Mouse (Mus musculus): ENCODE measurements around the gene Actrt3. TPM values are rescaled to one million over a fixed set of nuclear protein-coding genes. Genes with fewer than 3 reads are reported as not detected.

Gene Actrt3
- polyA plus RNA-seq, 1 experiment from 2014 or later, result not detected

DNA sequence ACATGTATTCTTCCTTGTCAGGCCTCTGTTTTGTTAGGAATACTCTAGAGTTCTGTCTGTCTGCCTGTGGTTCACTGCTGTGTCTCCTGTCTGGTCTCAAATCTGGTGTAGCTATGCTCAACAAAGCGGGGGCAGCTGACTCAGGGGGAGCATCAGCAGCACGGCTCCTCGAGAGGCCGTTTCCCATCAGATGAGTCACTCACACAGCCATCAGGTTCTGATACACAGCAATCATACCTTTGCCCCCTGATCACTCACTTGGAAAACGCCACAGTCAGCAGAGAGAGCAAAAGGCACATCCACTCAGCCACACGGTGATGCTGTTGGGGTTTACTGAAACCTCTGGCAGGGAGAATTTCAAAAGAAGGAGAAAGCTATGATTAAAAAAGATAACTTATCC is 46.0 kb downstream of the Actrt3 start:
- Histone ChIP-seq H3K9me3 (no peaks in the 10 kb centered on the region), H3K36me3 (replicated peaks) (no peaks in the 10 kb centered on the region), H3K4me1 (no peaks in the 10 kb centered on the region), H3K4me3 (no peak overlapping the region), H3K27me3 (replicated peaks; ENCODE audit: low read depth, poor library complexity, severe bottlenecking) (no peaks in the 10 kb centered on the region), H3K27ac (replicated peaks) (no peak overlapping the region)
- DNase-seq (ENCODE audit: low spot score), result no peak
- WGBS, result 69% methylated on average over 6 of the region's 6 CpGs

DNA sequence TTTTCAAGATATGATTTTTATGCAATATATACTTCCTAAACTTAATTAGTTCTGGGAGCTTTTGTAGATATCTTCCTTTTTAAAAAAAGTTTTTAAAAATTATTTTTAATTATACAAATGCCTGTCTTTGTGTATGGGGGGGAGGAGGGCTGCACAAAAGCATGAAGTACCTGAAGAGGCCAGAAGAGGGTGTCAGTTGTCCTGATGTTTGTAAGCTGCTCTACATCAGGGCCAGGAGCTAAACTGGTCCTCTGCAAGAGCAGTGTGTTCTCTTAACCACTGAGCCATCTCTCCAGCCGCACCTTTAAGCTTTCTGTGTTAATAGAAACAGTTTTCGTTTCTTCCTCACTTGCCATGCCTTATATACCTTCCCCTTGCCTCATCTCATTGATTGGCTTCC is 49.5 kb downstream of the Actrt3 start:
- Histone ChIP-seq H3K36me3 (replicated peaks) (no peaks in the 10 kb centered on the region), H3K4me1 (0 out of 2 replicates have a peak, but pooled peaks cover 11% of the 10 kb centered on the region), H3K27me3 (replicated peaks; ENCODE audit: low read depth, poor library complexity, severe bottlenecking) (no peaks in the 10 kb centered on the region), H3K9me3 (no peaks in the 10 kb centered on the region), H3K4me3 (no peak overlapping the region), H3K27ac (replicated peaks) (no peak overlapping the region)
- 54% methylated on average over 2 of the region's 2 CpGs for WGBS
- no peak for DNase-seq (ENCODE audit: low spot score)

DNA sequence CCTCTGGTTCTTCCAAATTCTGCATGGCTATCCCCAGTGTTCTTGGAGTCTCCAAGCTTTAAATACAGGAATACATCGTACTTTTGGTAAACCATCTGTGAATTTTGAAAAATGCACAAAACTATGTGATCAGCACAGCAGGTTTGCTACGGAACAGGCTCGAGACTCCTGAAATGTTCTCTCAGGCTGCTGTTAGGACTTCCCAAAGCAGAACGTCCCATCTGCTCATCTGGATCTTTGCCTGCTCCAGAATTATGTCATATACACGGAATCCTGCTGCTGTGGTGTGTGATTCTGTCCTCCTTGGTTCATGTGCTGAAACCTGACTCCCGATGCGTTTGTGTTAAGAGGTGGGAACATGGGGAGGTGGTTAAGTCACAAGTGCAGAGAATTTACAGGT is 50.8 kb downstream of the Actrt3 start:
- no peak overlapping the region for H3K4me3 ChIP-seq
- H3K9me3 ChIP-seq, result no peaks in the 10 kb centered on the region
- H3K27me3 ChIP-seq (replicated peaks; ENCODE audit: low read depth, poor library complexity, severe bottlenecking), result no peaks in the 10 kb centered on the region
- H3K4me1 ChIP-seq, result 0 out of 2 replicates have a peak, but pooled peaks cover 11% of the 10 kb centered on the region
- 82% methylated on average over 7 of the region's 7 CpGs for WGBS
- DNase-seq (ENCODE audit: low spot score), result no peak
- no peak overlapping the region for H3K27ac ChIP-seq (replicated peaks)
- H3K36me3 ChIP-seq (replicated peaks), result no peaks in the 10 kb centered on the region

DNA sequence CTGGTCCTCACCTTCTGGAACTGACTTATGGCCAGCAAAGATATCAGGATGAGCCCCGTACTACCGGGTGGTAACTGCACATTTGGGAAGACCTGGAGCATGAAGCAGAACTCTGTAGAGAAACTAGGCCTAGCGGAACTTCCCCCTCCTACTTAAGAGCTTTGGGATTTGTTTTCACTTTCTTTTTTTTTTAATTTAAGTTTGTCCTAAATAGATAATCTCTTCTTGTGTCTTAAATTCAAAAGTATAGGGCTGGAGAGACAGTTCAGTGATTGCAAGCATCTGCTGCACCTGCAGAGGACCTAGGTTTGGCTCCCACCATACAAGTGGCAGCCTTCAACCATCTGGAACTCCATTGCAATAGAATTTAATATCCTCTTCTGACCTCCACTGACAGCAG is 51.8 kb downstream of the Actrt3 start, which contains the start of gene Mecom:
TSS of gene Mecom (minus strand) at position 101 of the 400 bp plus-strand sequence.
- WGBS, result 89% methylated on average over 3 of the region's 3 CpGs
- no peaks in the 10 kb centered on the region for H3K27me3 ChIP-seq (replicated peaks; ENCODE audit: low read depth, poor library complexity, severe bottlenecking)
- no peaks in the 10 kb centered on the region for H3K36me3 ChIP-seq (replicated peaks)
- DNase-seq (ENCODE audit: low spot score), result no peak
- H3K4me1 ChIP-seq, result 0 out of 2 replicates have a peak, but pooled peaks cover 11% of the 10 kb centered on the region
- H3K27ac ChIP-seq (replicated peaks), result no peak within 1 kb of the TSS
- H3K9me3 ChIP-seq, result no peaks in the 10 kb centered on the region
- H3K4me3 ChIP-seq, result no peak within 1 kb of the TSS

Other genes starting within 250 kb of the Actrt3 start
- 52.0 and 53.0 TPM in 2 replicates for gene Mecom, start 51.9 kb downstream of the Actrt3 start, polyA plus RNA-seq (2016; fragmentation: Nextera tagmentation; extraction: Ambion mirVana)
- 30.0 and 32.1 TPM in 2 replicates for gene Mynn, start 2.1 kb upstream of the Actrt3 start, polyA plus RNA-seq (2016; fragmentation: Nextera tagmentation; extraction: Ambion mirVana)
- not detected in 2 replicates for gene Lrriq4, start 44.6 kb upstream of the Actrt3 start, polyA plus RNA-seq (2016; fragmentation: Nextera tagmentation; extraction: Ambion mirVana)
- gene Lrrc34, start 47.9 kb upstream of the Actrt3 start, polyA plus RNA-seq (2016; fragmentation: Nextera tagmentation; extraction: Ambion mirVana), result 2.4 and 3.0 TPM in 2 replicates
- gene Lrrc31, start 99.9 kb upstream of the Actrt3 start, polyA plus RNA-seq (2016; fragmentation: Nextera tagmentation; extraction: Ambion mirVana), result not detected in 2 replicates
- gene Samd7, start 146.4 kb upstream of the Actrt3 start, polyA plus RNA-seq (2016; fragmentation: Nextera tagmentation; extraction: Ambion mirVana), result not detected in 2 replicates
- gene Sec62, start 192.9 kb upstream of the Actrt3 start, polyA plus RNA-seq (2016; fragmentation: Nextera tagmentation; extraction: Ambion mirVana), result 44.8 and 58.1 TPM in 2 replicates

Measured in embryonic facial prominence, embryonic 10.5 days (tissue).